Mouse (Mus musculus): ENCODE measurements around the gene Gm11238. TPM values are rescaled to one million over a fixed set of nuclear protein-coding genes. Genes with fewer than 3 reads are reported as not detected.

Gm11238 gene
- polyA plus RNA-seq (2012; rRNA removed) = not detected in 2 replicates

GRCm38 (mm10) chr4:73607581-73607980 lies at the start of gene Gm11238:
Gm11238 (plus strand) TSS chr4:73607881.

GRCm38 (mm10) chr4:73622684-73623083 lies 15.0 kb downstream of the Gm11238 start, which contains the start of gene Gm11237:
Gm11237 (plus strand) TSS chr4:73622984.

DNA sequence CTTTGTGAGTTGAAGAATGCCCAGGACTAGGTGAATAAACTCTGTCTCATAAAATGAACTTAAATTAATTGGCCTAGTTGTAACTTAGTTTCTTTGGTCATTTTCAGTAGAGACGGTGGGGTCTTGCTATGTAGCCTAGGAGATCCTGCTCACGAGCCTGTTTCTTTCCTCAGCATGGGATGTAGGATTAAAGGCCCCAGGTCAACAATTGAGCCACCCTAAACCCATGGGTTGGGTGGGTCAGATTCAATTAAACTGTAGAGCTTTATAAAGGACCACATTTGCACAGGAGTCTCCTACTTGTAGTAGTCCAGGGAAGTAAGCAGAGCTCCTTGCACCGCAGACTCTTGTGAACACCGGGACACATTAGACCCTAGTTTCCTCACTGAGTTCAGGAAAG lies 30.1 kb downstream of the Gm11238 start, which contains the start of gene Gm11236:
Gene Gm11236, plus strand, starts transcription at position 301 of the 400 bp plus-strand sequence.

DNA sequence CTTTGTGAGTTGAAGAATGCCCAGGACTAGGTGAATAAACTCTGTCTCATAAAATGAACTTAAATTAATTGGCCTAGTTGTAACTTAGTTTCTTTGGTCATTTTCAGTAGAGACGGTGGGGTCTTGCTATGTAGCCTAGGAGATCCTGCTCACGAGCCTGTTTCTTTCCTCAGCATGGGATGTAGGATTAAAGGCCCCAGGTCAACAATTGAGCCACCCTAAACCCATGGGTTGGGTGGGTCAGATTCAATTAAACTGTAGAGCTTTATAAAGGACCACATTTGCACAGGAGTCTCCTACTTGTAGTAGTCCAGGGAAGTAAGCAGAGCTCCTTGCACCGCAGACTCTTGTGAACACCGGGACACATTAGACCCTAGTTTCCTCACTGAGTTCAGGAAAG lies 60.4 kb downstream of the Gm11238 start, which contains the start of gene Gm11239:
Gene Gm11239, plus strand, starts transcription at position 301 of the 400 bp plus-strand sequence.

DNA sequence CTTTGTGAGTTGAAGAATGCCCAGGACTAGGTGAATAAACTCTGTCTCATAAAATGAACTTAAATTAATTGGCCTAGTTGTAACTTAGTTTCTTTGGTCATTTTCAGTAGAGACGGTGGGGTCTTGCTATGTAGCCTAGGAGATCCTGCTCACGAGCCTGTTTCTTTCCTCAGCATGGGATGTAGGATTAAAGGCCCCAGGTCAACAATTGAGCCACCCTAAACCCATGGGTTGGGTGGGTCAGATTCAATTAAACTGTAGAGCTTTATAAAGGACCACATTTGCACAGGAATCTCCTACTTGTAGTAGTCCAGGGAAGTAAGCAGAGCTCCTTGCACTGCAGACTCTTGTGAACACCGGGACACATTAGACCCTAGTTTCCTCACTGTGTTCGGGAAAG lies 75.5 kb downstream of the Gm11238 start, which contains the start of gene Gm428:
Gene Gm428, plus strand, starts transcription at position 301 of the 400 bp plus-strand sequence.

Other genes with a start within 250 kb of the Gm11238 start
- not detected in 2 replicates for gene Gm11487, start 202.8 kb upstream of the Gm11238 start, polyA plus RNA-seq (2012; rRNA removed)
- gene Gm11237, start 15.1 kb downstream of the Gm11238 start, polyA plus RNA-seq (2012; rRNA removed) = not detected in 2 replicates
- gene Gm11236, start 30.2 kb downstream of the Gm11238 start, polyA plus RNA-seq (2012; rRNA removed) = not detected in 2 replicates
- gene Gm11239, start 60.5 kb downstream of the Gm11238 start, polyA plus RNA-seq (2012; rRNA removed) = not detected in 2 replicates
- gene Gm428, start 75.6 kb downstream of the Gm11238 start, polyA plus RNA-seq (2012; rRNA removed) = not detected in 2 replicates
- 0.14 and 0.51 TPM in 2 replicates for gene Rasef, start 183.1 kb downstream of the Gm11238 start, polyA plus RNA-seq (2012; rRNA removed)

Data from central nervous system, embryonic 14 days (tissue).